Mouse (Mus musculus) CH12.LX (cell line): ENCODE measurements around the gene Arcn1. TPM values are rescaled to one million over a fixed set of nuclear protein-coding genes. Genes with fewer than 3 reads are reported as not detected.

Experiments
- DNase-seq: peaks from one replicate; pipeline ENCODE4 v3.0.0-alpha.2; 2013; ENCODE audit errors: extremely low read depth
- H3K27ac ChIP-seq: 2 replicates; pipeline ENCODE4 v1.5.1; 2012; ENCODE audit warnings: low read depth, mild to moderate bottlenecking, control low read depth, moderate library complexity; ENCODE audit not compliant: insufficient read depth
- H3K27me3 ChIP-seq: replicated peaks from 2 replicates; pipeline ENCODE3; 2012; ENCODE audit warnings: inconsistent platforms
- H3K36me3 ChIP-seq, 2 experiments: replicated peaks in 1 of 2; 2 replicates each; pipeline versions ENCODE3 to v1.6.1; 2012; ENCODE audit warnings: inconsistent platforms in 1 of 2, low read length in 1 of 2, mild to moderate bottlenecking in 1 of 2, mixed read lengths in 1 of 2, moderate library complexity in 1 of 2; ENCODE audit not compliant: control insufficient read depth in 1 of 2, insufficient read depth in 1 of 2
- H3K4me1 ChIP-seq, 2 experiments: 2 replicates each; pipeline ENCODE4 v1.6.1; 2012; ENCODE audit warnings: inconsistent platforms in 1 of 2, moderate library complexity in 1 of 2; ENCODE audit not compliant: insufficient read depth in 2 of 2, control insufficient read depth in 1 of 2
- H3K4me2 ChIP-seq: 2 replicates; pipeline ENCODE4 v1.6.1; 2012; ENCODE audit warnings: low read depth, mild to moderate bottlenecking, control low read depth; ENCODE audit not compliant: poor library complexity, insufficient read depth, severe bottlenecking
- H3K4me3 ChIP-seq, 3 experiments: fragments of 150-350 bp in 1 of 3; sonication (generic) in 1 of 3; replicated peaks in 1 of 3; 2 replicates each; pipeline versions ENCODE3 to v1.5.1; 2011 to 2012; ENCODE audit warnings: low read depth in 2 of 3, low read length in 2 of 3, mild to moderate bottlenecking in 2 of 3, moderate library complexity in 2 of 3, control low read depth in 1 of 3, improper control_type of control experiment in 1 of 3, inconsistent platforms in 1 of 3, mixed read lengths in 1 of 3; ENCODE audit not compliant: poor library complexity in 1 of 3
- H3K79me2 ChIP-seq: replicated peaks from 2 replicates; pipeline ENCODE4 v1.6.1; 2012; ENCODE audit warnings: mild to moderate bottlenecking, moderate library complexity; ENCODE audit not compliant: control insufficient read depth, poor library complexity, insufficient read depth, severe bottlenecking; ENCODE audit errors: extremely low read depth
- H3K9ac ChIP-seq: 2 replicates; pipeline ENCODE4 v1.6.1; 2012; ENCODE audit warnings: low read depth, mild to moderate bottlenecking, control low read depth, moderate library complexity; ENCODE audit not compliant: insufficient read depth
- H3K9me3 ChIP-seq: replicated peaks from 2 replicates; pipeline ENCODE3; 2012; ENCODE audit warnings: low read length, inconsistent platforms, mixed read lengths
- BHLHE40 ChIP-seq: IDR thresholded peaks from 2 replicates; pipeline ENCODE4 v1.6.1; 2011; ENCODE audit warnings: mild to moderate bottlenecking, low read depth, low read length, improper control_type of control experiment
- CHD1 ChIP-seq: IDR thresholded peaks from 2 replicates; pipeline ENCODE4 v1.6.1; 2012; ENCODE audit warnings: low read depth, low read length, improper control_type of control experiment, inconsistent platforms
- CTCF ChIP-seq, 2 experiments: IDR thresholded peaks in 1 of 2; conservative IDR thresholded peaks in 1 of 2; 2 replicates each; pipeline ENCODE4 v1.5.1; 2011 to 2012; ENCODE audit warnings: low read depth in 2 of 2, low read length in 2 of 2, improper control_type of control experiment in 1 of 2, inconsistent platforms in 1 of 2, mild to moderate bottlenecking in 1 of 2, moderate library complexity in 1 of 2
- E2F4 ChIP-seq: IDR thresholded peaks from 2 replicates; pipeline ENCODE4 v1.6.1; 2011; ENCODE audit warnings: low read depth, low read length, improper control_type of control experiment; ENCODE audit not compliant: insufficient replicate concordance
- ELF1 ChIP-seq: IDR thresholded peaks from 2 replicates; pipeline ENCODE4 v1.6.1; 2014; ENCODE audit warnings: low read depth, mild to moderate bottlenecking, inconsistent platforms, low read length, improper control_type of control experiment
- GABPA ChIP-seq: IDR thresholded peaks from 2 replicates; pipeline ENCODE4 v1.6.1; 2012; ENCODE audit warnings: low read depth, low read length, improper control_type of control experiment, inconsistent platforms; ENCODE audit not compliant: insufficient replicate concordance
- HCFC1 ChIP-seq: IDR thresholded peaks from 2 replicates; pipeline ENCODE4 v1.6.1; 2012; ENCODE audit warnings: low read depth, mild to moderate bottlenecking, inconsistent platforms, low read length, improper control_type of control experiment
- IRF4 ChIP-seq: IDR thresholded peaks from 2 replicates; pipeline ENCODE4 v1.6.1; 2014; ENCODE audit warnings: low read depth, mild to moderate bottlenecking, inconsistent platforms, low read length, improper control_type of control experiment
- JUN ChIP-seq: IDR thresholded peaks from 2 replicates; pipeline ENCODE4 v1.6.1; 2011; ENCODE audit warnings: low read depth, mild to moderate bottlenecking, low read length, improper control_type of control experiment, moderate library complexity; ENCODE audit not compliant: insufficient read depth
- JUND ChIP-seq: conservative IDR thresholded peaks from 2 replicates; pipeline ENCODE4 v1.6.1; 2011; ENCODE audit warnings: low read depth, low read length, improper control_type of control experiment
- MAFK ChIP-seq: IDR thresholded peaks from 2 replicates; pipeline ENCODE4 v1.6.1; 2011; ENCODE audit warnings: low read length, improper control_type of control experiment; ENCODE audit not compliant: insufficient replicate concordance
- MAZ ChIP-seq: IDR thresholded peaks from 2 replicates; pipeline ENCODE4 v1.6.1; 2012; ENCODE audit warnings: low read depth, mild to moderate bottlenecking, inconsistent platforms, low read length, improper control_type of control experiment, moderate library complexity
- MXI1 ChIP-seq: IDR thresholded peaks from 2 replicates; pipeline ENCODE4 v1.6.1; 2011; ENCODE audit warnings: mild to moderate bottlenecking, low read depth, low read length, improper control_type of control experiment
- MYC ChIP-seq: IDR thresholded peaks from 2 replicates; pipeline ENCODE4 v1.6.1; 2011; ENCODE audit warnings: low read depth, mild to moderate bottlenecking, improper control_type of control experiment, low read length
- NELFE ChIP-seq: IDR thresholded peaks from 2 replicates; pipeline ENCODE4 v1.6.1; 2011; ENCODE audit warnings: low read depth, low read length, improper control_type of control experiment
- NRF1 ChIP-seq: IDR thresholded peaks from 2 replicates; pipeline ENCODE4 v1.6.1; 2014; ENCODE audit warnings: low read depth, mild to moderate bottlenecking, inconsistent platforms, low read length, improper control_type of control experiment, moderate library complexity
- POLR2A ChIP-seq: IDR thresholded peaks from 2 replicates; pipeline ENCODE4 v1.6.1; 2011; ENCODE audit warnings: low read depth, mild to moderate bottlenecking, improper control_type of control experiment, low read length
- POLR2AphosphoS2 ChIP-seq: IDR thresholded peaks from 2 replicates; pipeline ENCODE4 v1.6.1; 2011; ENCODE audit warnings: low read depth, low read length, improper control_type of control experiment
- RAD21 ChIP-seq: IDR thresholded peaks from 2 replicates; pipeline ENCODE4 v1.6.1; 2011; ENCODE audit warnings: low read depth, mild to moderate bottlenecking, low read length, improper control_type of control experiment, moderate library complexity
- RCOR1 ChIP-seq: conservative IDR thresholded peaks from 2 replicates; pipeline ENCODE4 v1.6.1; 2012; ENCODE audit warnings: low read depth, mild to moderate bottlenecking, inconsistent platforms, low read length, improper control_type of control experiment
- TBP ChIP-seq: conservative IDR thresholded peaks from 2 replicates; pipeline ENCODE4 v1.6.1; 2011; ENCODE audit warnings: low read depth, low read length, improper control_type of control experiment
- TCF12 ChIP-seq: IDR thresholded peaks from 2 replicates; pipeline ENCODE4 v1.6.1; 2014; ENCODE audit warnings: low read depth, mild to moderate bottlenecking, inconsistent platforms, low read length, improper control_type of control experiment
- USF2 ChIP-seq: conservative IDR thresholded peaks from 2 replicates; pipeline ENCODE4 v1.6.1; 2011; ENCODE audit warnings: low read depth, low read length, improper control_type of control experiment
- ZKSCAN1 ChIP-seq: IDR thresholded peaks from 2 replicates; pipeline ENCODE4 v1.6.1; 2012; ENCODE audit warnings: low read depth, inconsistent platforms, low read length, improper control_type of control experiment, borderline replicate concordance
- ZMIZ1 ChIP-seq: IDR thresholded peaks from 2 replicates; pipeline ENCODE4 v1.6.1; 2012; ENCODE audit warnings: low read depth, mild to moderate bottlenecking, inconsistent platforms, low read length, improper control_type of control experiment
- dilution Hi-C: fragments of 300-500 bp; cut with MboI; formaldehyde crosslinking; loops from 2 replicates; pipeline ENCODE4 v1.14.3; 2020; ENCODE audit warnings: low sequenced_read_pairs; ENCODE audit not compliant: extremely low pct_unique_long_range_greater_than_20kb, extremely low pct_ligation_motif_present
- in situ Hi-C: fragments of 300-500 bp; cut with MboI; formaldehyde crosslinking; loops from 3 replicates; pipeline ENCODE4 v1.14.3; 2019; ENCODE audit warnings: low sequenced_read_pairs, low pct_ligation_motif_present, low pct_unique_long_range_greater_than_20kb, mixed read lengths
- polyA plus RNA-seq: library from polyadenylated mRNA; unstranded; fragments of >175 nt; gene quantifications from 2 replicates; pipeline ENCODE4 v1.2.1, GENCODE M21; 2012; ENCODE audit warnings: low read depth; ENCODE audit not compliant: insufficient read length
- total RNA-seq, 2 experiments: library from RNA; depleted of rRNA; stranded (reverse); fragments of 300-350 nt in 1 of 2; fragments of >200 nt in 1 of 2; gene quantifications; 2 replicates each; pipeline ENCODE4 v1.2.3; 2012 to 2014

Arcn1 gene
- total and polyA plus RNA-seq, 3 experiments: 79.4 to 150 (median 127) TPM

- dilution Hi-C loops (no loop called here), in situ Hi-C loops (no loop called here)
- no peak overlapping the region for H3K9ac ChIP-seq
- H3K4me2 ChIP-seq: peak overlapping the region; percentile 12
- TF ChIP-seq GABPA: no peak
- no peak for TF ChIP-seq POLR2A
- no peak for TF ChIP-seq JUN
- no peak for TF ChIP-seq RCOR1
- no peak for TF ChIP-seq ELF1
- TF ChIP-seq CHD1: no peak
- no peak for TF ChIP-seq POLR2AphosphoS2
- no peak for TF ChIP-seq IRF4
- TF ChIP-seq E2F4: no peak
- TF ChIP-seq MYC: no peak
- TF ChIP-seq MAZ: no peak
- TF ChIP-seq MXI1: no peak
- TF ChIP-seq MAFK: no peak
- TF ChIP-seq ZKSCAN1: no peak
- TF ChIP-seq BHLHE40: no peak
- no peak for TF ChIP-seq NELFE
- TF ChIP-seq CTCF (conservative IDR thresholded peaks at IDR 0.05 in 1 of 2, IDR thresholded peaks at IDR 0.05 in 1 of 2; ENCODE audit: low read depth in 2 of 2, low read length in 2 of 2): no peak
- TF ChIP-seq USF2: no peak
- no peaks in the 10 kb centered on the region for H3K9me3 ChIP-seq
- H3K27me3 ChIP-seq: peaks cover 6% of the 10 kb centered on the region
- DNase-seq: no peak
- peaks cover 9 to 34% of the 10 kb centered on the region in 2 experiments for H3K4me1 ChIP-seq
- H3K27ac ChIP-seq: no peak overlapping the region
- H3K36me3 ChIP-seq: peaks cover 3 to 7% of the 10 kb centered on the region in 2 experiments
- no peaks in the 10 kb centered on the region for H3K79me2 ChIP-seq
- H3K4me3 ChIP-seq: peak overlapping the region in 1 of 3 experiments; percentile 59
Measured at GRCm38 (mm10) chr9:44799958-44800324, 32.3 kb upstream of the Arcn1 start.

GRCm38 (mm10) chr9:44799102-44799957, 31.7 kb upstream of the Arcn1 start, which contains the start of gene Tmem25:
Tmem25 (minus strand) TSS chr9:44799307.
- H3K36me3 ChIP-seq: peaks cover 0 to 3% of the 10 kb centered on the region in 2 experiments
- peaks cover 6% of the 10 kb centered on the region for H3K27me3 ChIP-seq
- H3K4me1 ChIP-seq: peaks cover 9 to 34% of the 10 kb centered on the region in 2 experiments
- H3K4me3 ChIP-seq: peak within 1 kb of the TSS; percentile 49 to 71 (median 59)
- peak within 1 kb of the TSS; percentile 12 for H3K4me2 ChIP-seq
- no peak within 1 kb of the TSS for H3K27ac ChIP-seq
- peak; percentile 71 for DNase-seq
- no peaks in the 10 kb centered on the region for H3K79me2 ChIP-seq
- TF ChIP-seq GABPA (no peak), JUND (no peak), NRF1 (peak; percentile 52; the same call in 1 of the 2 replicates), HCFC1 (peak; percentile 32; the same call in 1 of the 2 replicates), TBP (0 out of 2 replicates have a peak, but pooled peaks have one; percentile 49), POLR2A (peak; percentile 84), TCF12 (peak; percentile 68), ZMIZ1 (peak; percentile 29; the same call in 1 of the 2 replicates), MAZ (peak; percentile 56; the same call in 1 of the 2 replicates), NELFE (peak; percentile 50; the same call in 1 of the 2 replicates), RAD21 (no peak), ELF1 (peak; percentile 55), MXI1 (0 out of 2 replicates have a peak, but pooled peaks have one; percentile 50)
- H3K9ac ChIP-seq: peak within 1 kb of the TSS; percentile 31
- in situ Hi-C loops: no loop called here
- H3K9me3 ChIP-seq: no peaks in the 10 kb centered on the region
- dilution Hi-C loops: no loop called here
